Mouse (Mus musculus) liver, embryonic 14.5 days (tissue): ENCODE measurements around the gene Cobl. TPM values are rescaled to one million over a fixed set of nuclear protein-coding genes. Genes with fewer than 3 reads are reported as not detected.

Experiments used
- ATAC-seq: fragments of 200-750 bp; cut with Nextera tagmentation; 2 replicates; pipeline ENCODE4 v1.8.0; 2017; ENCODE audit warnings: moderate number of reproducible peaks, mild to moderate bottlenecking, moderate library complexity; ENCODE audit not compliant: insufficient read depth
- DNase-seq, 3 experiments: peaks; one replicate each; pipeline ENCODE4 v3.0.0-alpha.2; 2012 to 2013; ENCODE audit warnings: low read depth in 3 of 3, low spot score in 3 of 3
- H3K27ac ChIP-seq: fragments of 300-500 bp; sonication (generic); 2 replicates; pipeline ENCODE4 v1.5.1; 2014; ENCODE audit warnings: moderate library complexity, mild to moderate bottlenecking, control low read depth, inconsistent platforms
- H3K27me3 ChIP-seq: fragments of 300-500 bp; sonication (generic); 2 replicates; pipeline ENCODE4 v1.6.1; 2014; ENCODE audit warnings: mild to moderate bottlenecking, low read length, moderate library complexity; ENCODE audit not compliant: control insufficient read depth, insufficient read depth
- H3K36me3 ChIP-seq: fragments of 300-500 bp; sonication (generic); replicated peaks from 2 replicates; pipeline ENCODE4 v1.6.1; 2014; ENCODE audit warnings: low read depth; ENCODE audit not compliant: control insufficient read depth, insufficient read depth
- H3K4me1 ChIP-seq, 2 experiments: fragments of 200-500 bp in 1 of 2; fragments of 300-500 bp in 1 of 2; sonication (generic) in 1 of 2; replicated peaks; 2 replicates each; pipeline ENCODE4 v1.6.1; 2012 to 2014; ENCODE audit warnings: antibody characterized with exemption in 1 of 2, inconsistent platforms in 1 of 2, low read length in 1 of 2; ENCODE audit not compliant: control insufficient read depth in 2 of 2, insufficient read depth in 2 of 2
- H3K4me2 ChIP-seq: fragments of 300-500 bp; sonication (generic); 2 replicates; pipeline ENCODE4 v1.6.1; 2014; ENCODE audit warnings: low read depth, mild to moderate bottlenecking, control low read depth, moderate library complexity
- H3K4me3 ChIP-seq, 2 experiments: fragments of 200-500 bp in 1 of 2; fragments of 300-500 bp in 1 of 2; sonication (generic) in 1 of 2; 2 replicates each; pipeline ENCODE4 v1.5.1; 2012 to 2014; ENCODE audit warnings: low read depth in 2 of 2, low read length in 2 of 2, mild to moderate bottlenecking in 2 of 2, control low read depth in 1 of 2, inconsistent platforms in 1 of 2, moderate library complexity in 1 of 2; ENCODE audit not compliant: insufficient read depth in 1 of 2
- H3K9ac ChIP-seq: fragments of 300-500 bp; sonication (generic); replicated peaks from 2 replicates; pipeline ENCODE4 v1.6.1; 2014; ENCODE audit warnings: mild to moderate bottlenecking, control low read depth, moderate library complexity
- H3K9me3 ChIP-seq: fragments of 300-500 bp; sonication (generic); 2 replicates; pipeline ENCODE4 v1.6.1; 2016; ENCODE audit warnings: low read length, mixed read lengths; ENCODE audit not compliant: control insufficient read depth
- CTCF ChIP-seq: IDR thresholded peaks from 2 replicates; pipeline ENCODE4 v1.5.1; 2016; ENCODE audit warnings: antibody characterized with exemption, low read depth, control low read depth
- EP300 ChIP-seq: IDR thresholded peaks from 2 replicates; pipeline ENCODE4 v1.6.1; 2016; ENCODE audit warnings: antibody characterized with exemption, low read depth
- WGBS: fragments of 180-500 bp; shearing (Covaris S2); extraction: QIAGEN DNeasy Blood & Tissue Kit; methylation state at CpG from one replicate; pipeline ENCODE4 v1.1.7; 2014; ENCODE audit not compliant: insufficient replicate concordance; 5-methylcytosine and 5-hydroxymethylcytosine counted together
- polyA plus RNA-seq, 2 experiments: library from polyadenylated mRNA; depleted of rRNA in 1 of 2; stranded (reverse) in 1 of 2; unstranded in 1 of 2; fragments of >200 nt; fragmentation: Nextera tagmentation in 1 of 2; extraction: Ambion mirVana in 1 of 2; gene quantifications; 2 replicates each; pipeline versions ENCODE4 v1.2.1 to v1.2.3; 2012 to 2014

The Cobl gene
- polyA plus RNA-seq, 2 experiments, result 0.56 to 0.64 TPM

- no peak overlapping the region for H3K9ac ChIP-seq
- TF ChIP-seq EP300 (no peak), CTCF (no peak)
- ATAC-seq, result no peak
- no peaks in the 10 kb centered on the region for H3K9me3 ChIP-seq
- H3K4me1 ChIP-seq, result no peaks in the 10 kb centered on the region
- DNase-seq, result no peak
- H3K4me2 ChIP-seq, result no peak overlapping the region
- no peak overlapping the region for H3K27ac ChIP-seq
- H3K36me3 ChIP-seq, result no peaks in the 10 kb centered on the region
- 41% methylated on average over 2 of the region's 2 CpGs for WGBS
- no peaks in the 10 kb centered on the region; the same call in 1 of the 2 replicates for H3K27me3 ChIP-seq
- no peak overlapping the region for H3K4me3 ChIP-seq
These were observed 266.7 kb downstream of the Cobl start for GRCm38 (mm10) chr11:12198017-12198416.

GRCm38 (mm10) chr11:12197542-12197941 lies 267.2 kb downstream of the Cobl start:
- Histone ChIP-seq H3K9ac (no peak overlapping the region), H3K9me3 (no peaks in the 10 kb centered on the region), H3K4me2 (no peak overlapping the region), H3K4me3 (no peak overlapping the region), H3K36me3 (no peaks in the 10 kb centered on the region), H3K4me1 (no peaks in the 10 kb centered on the region), H3K27ac (no peak overlapping the region), H3K27me3 (no peaks in the 10 kb centered on the region; the same call in 1 of the 2 replicates)
- no peak for DNase-seq
- ATAC-seq, result peak; percentile 39; the same call in 1 of the 2 replicates
- TF ChIP-seq CTCF (no peak), EP300 (no peak)
- WGBS, result 46% methylated on average over 4 of the region's 4 CpGs

- H3K4me3 ChIP-seq, result no peak overlapping the region
- no peaks in the 10 kb centered on the region for H3K36me3 ChIP-seq
- no peaks in the 10 kb centered on the region for H3K9me3 ChIP-seq
- WGBS, result 62% methylated on average over 3 of the region's 3 CpGs
- no peak overlapping the region for H3K4me2 ChIP-seq
- no peaks in the 10 kb centered on the region for H3K4me1 ChIP-seq
- ATAC-seq, result no peak
- H3K27me3 ChIP-seq, result no peaks in the 10 kb centered on the region
- no peak overlapping the region for H3K27ac ChIP-seq
- DNase-seq, result no peak
- TF ChIP-seq EP300 (no peak), CTCF (no peak)
- no peak overlapping the region for H3K9ac ChIP-seq
These were observed 269.4 kb downstream of the Cobl start for GRCm38 (mm10) chr11:12195390-12195789.

GRCm38 (mm10) chr11:12193369-12193768 lies 271.4 kb downstream of the Cobl start:
- H3K27me3 ChIP-seq, result no peaks in the 10 kb centered on the region
- no peaks in the 10 kb centered on the region for H3K9me3 ChIP-seq
- TF ChIP-seq EP300, result no peak
- no peak for TF ChIP-seq CTCF
- H3K4me1 ChIP-seq, result no peaks in the 10 kb centered on the region
- no peak overlapping the region for H3K9ac ChIP-seq
- no peak overlapping the region for H3K4me2 ChIP-seq
- DNase-seq (no peak), ATAC-seq (no peak)
- no peaks in the 10 kb centered on the region for H3K36me3 ChIP-seq
- no peak overlapping the region for H3K27ac ChIP-seq
- 50% methylated on average over 4 of the region's 4 CpGs for WGBS
- H3K4me3 ChIP-seq, result no peak overlapping the region

GRCm38 (mm10) chr11:12191386-12191785 lies 273.4 kb downstream of the Cobl start:
- TF ChIP-seq EP300 (no peak), CTCF (no peak)
- H3K4me1 ChIP-seq, result no peaks in the 10 kb centered on the region
- 47% methylated on average over 2 of the region's 2 CpGs for WGBS
- no peak overlapping the region for H3K9ac ChIP-seq
- H3K9me3 ChIP-seq, result no peaks in the 10 kb centered on the region
- no peak overlapping the region for H3K4me2 ChIP-seq
- H3K27ac ChIP-seq, result no peak overlapping the region
- H3K27me3 ChIP-seq, result no peaks in the 10 kb centered on the region
- H3K4me3 ChIP-seq, result no peak overlapping the region
- no peaks in the 10 kb centered on the region for H3K36me3 ChIP-seq
- no peak for ATAC-seq
- DNase-seq, result no peak
